Mouse (Mus musculus) heart, embryonic 13.5 days (tissue): ENCODE results near the gene Cep170b. TPM values are rescaled to one million over a fixed set of nuclear protein-coding genes. Genes with fewer than 3 reads are reported as not detected.

Experiments used
- ATAC-seq: fragments of 200-750 bp; cut with Nextera tagmentation; 2 replicates; pipeline ENCODE4 v1.8.0; 2017; ENCODE audit warnings: moderate TSS enrichment; ENCODE audit not compliant: insufficient number of reproducible peaks, low FRiP score, low TSS enrichment; ENCODE audit errors: extremely low read depth
- H3K27ac ChIP-seq: fragments of 300-500 bp; sonication (generic); replicated peaks from 2 replicates; pipeline ENCODE4 v1.5.1; 2015; ENCODE audit warnings: moderate library complexity, mild to moderate bottlenecking, inconsistent platforms
- H3K27me3 ChIP-seq: fragments of 300-500 bp; sonication (generic); replicated peaks from 2 replicates; pipeline ENCODE4 v1.6.1; 2015; ENCODE audit warnings: mild to moderate bottlenecking, inconsistent platforms
- H3K36me3 ChIP-seq: fragments of 300-500 bp; sonication (generic); 2 replicates; pipeline ENCODE4 v1.6.1; 2015; ENCODE audit warnings: mild to moderate bottlenecking, inconsistent platforms
- H3K4me1 ChIP-seq: fragments of 300-500 bp; sonication (generic); 2 replicates; pipeline ENCODE4 v1.6.1; 2015; ENCODE audit warnings: inconsistent platforms
- H3K4me2 ChIP-seq: fragments of 300-500 bp; sonication (generic); 2 replicates; pipeline ENCODE4 v1.6.1; 2015; ENCODE audit warnings: inconsistent platforms, mild to moderate bottlenecking, moderate library complexity
- H3K4me3 ChIP-seq: fragments of 300-500 bp; sonication (generic); 2 replicates; pipeline ENCODE4 v1.5.1; 2015; ENCODE audit warnings: moderate library complexity, mild to moderate bottlenecking, inconsistent platforms
- H3K9ac ChIP-seq: fragments of 300-500 bp; sonication (generic); 2 replicates; pipeline ENCODE4 v1.6.1; 2015; ENCODE audit warnings: inconsistent platforms, mild to moderate bottlenecking, moderate library complexity
- H3K9me3 ChIP-seq: fragments of 300-500 bp; sonication (generic); 2 replicates; pipeline ENCODE4 v1.6.1; 2016; ENCODE audit warnings: inconsistent platforms
- WGBS: fragments of 180-500 bp; shearing (Covaris S2); methylation state at CpG from one replicate; pipeline ENCODE4 v1.1.7; 2015; ENCODE audit warnings: mixed read lengths; 5-methylcytosine and 5-hydroxymethylcytosine counted together
- polyA plus RNA-seq: library from polyadenylated mRNA; unstranded; fragments of >200 nt; fragmentation: Nextera tagmentation; extraction: Ambion mirVana; gene quantifications from 2 replicates; pipeline ENCODE4 v1.2.1, GENCODE M21; 2015

The Cep170b gene
- polyA plus RNA-seq, 1 experiment from 2014 or later: 4.0 TPM

DNA sequence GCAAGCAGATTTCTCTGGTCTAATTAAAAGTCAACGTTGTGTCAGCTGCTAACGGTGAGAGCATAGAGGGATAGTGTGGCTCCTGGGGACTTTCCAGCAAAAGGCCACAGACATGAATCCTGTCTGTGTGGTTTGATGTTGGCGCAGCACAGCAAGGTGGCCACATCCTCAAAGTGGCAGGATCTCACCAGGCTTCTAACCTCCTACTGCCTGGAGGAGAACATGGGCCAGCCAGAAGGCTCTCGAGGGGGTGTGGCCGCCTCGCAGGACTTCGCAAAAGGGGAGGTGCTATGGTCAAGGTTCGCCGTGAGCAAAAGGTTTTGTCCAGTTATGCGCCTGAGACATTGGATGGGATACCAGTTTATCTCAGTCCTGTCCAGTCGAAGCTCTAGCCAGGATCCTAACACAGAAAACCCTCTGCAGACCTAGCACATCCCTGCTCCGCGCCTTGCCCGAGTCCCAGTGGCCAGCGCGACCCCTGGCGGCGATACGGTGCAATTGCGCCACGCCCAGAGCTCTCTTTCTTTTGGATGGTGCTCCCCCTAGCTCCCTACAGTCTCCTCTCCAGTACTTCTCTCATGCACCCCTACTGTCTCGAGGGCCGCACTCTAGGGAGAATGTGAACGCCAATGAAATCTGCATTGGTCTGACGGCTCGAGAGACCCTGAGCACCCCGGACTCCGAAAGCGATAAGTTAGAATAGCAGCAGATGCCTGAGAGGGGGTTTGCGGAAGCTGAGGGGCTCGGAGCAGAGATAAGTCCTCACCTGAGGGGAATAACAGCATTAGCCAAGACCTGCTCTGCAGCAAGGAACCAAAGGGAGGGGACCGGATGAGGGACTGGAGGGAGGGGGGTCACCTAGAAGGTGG lies 13.3 kb upstream of the Cep170b start:
- H3K9me3 ChIP-seq: no peaks in the 10 kb centered on the region
- H3K4me2 ChIP-seq: peak overlapping the region; percentile 59
- H3K27ac ChIP-seq: no peak overlapping the region
- peak overlapping the region; percentile 61 for H3K9ac ChIP-seq
- WGBS: 10% methylated on average over 32 of the region's 32 CpGs
- H3K4me1 ChIP-seq: peaks cover 15% of the 10 kb centered on the region
- ATAC-seq: no peak
- no peaks in the 10 kb centered on the region for H3K36me3 ChIP-seq
- H3K27me3 ChIP-seq: peaks cover 54% of the 10 kb centered on the region
- peak overlapping the region; percentile 31 for H3K4me3 ChIP-seq

DNA sequence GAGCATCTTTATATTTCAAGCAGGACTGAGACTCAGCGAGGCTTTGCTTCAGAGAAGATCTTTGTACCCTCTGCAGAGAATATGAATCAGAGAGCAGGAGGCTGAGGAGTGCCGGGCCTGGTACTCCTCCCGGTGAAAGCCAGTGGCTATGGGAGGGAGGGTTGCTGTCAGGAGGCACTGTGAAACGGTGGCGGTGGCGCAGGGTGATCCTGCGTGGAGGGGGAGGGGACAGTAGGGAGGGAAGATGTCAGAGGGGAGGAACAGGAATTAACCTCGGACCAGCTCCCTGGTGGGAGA lies 12.7 kb upstream of the Cep170b start:
- WGBS: 13% methylated on average over 8 of the region's 8 CpGs
- Histone ChIP-seq H3K4me3 (no peak overlapping the region), H3K9me3 (no peaks in the 10 kb centered on the region), H3K36me3 (no peaks in the 10 kb centered on the region), H3K27ac (no peak overlapping the region), H3K4me2 (peak overlapping the region; percentile 59), H3K27me3 (peaks cover 48% of the 10 kb centered on the region), H3K4me1 (peaks cover 15% of the 10 kb centered on the region), H3K9ac (peak overlapping the region; percentile 17; the same call in 1 of the 2 replicates)
- ATAC-seq: no peak

DNA sequence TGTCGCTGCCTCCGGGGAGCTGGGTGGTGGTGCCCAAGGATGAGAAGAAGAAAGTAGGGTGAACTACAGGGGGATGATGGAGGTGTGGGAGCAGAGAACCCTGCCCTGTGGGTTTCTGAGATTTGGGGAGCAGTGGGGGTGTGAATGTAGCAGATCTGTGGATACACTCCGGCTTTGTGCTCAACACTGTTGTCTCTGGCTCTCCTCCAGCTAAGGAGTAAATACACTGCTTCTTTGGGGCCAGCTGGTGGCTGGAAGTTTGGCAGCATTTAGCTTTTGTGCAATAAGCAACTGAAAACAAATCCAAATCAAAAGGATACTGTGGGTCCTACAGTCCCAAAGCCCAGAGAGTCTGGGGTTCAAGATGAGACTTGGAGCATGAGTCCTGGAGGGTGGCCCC lies 6.3 kb upstream of the Cep170b start:
- Histone ChIP-seq H3K4me1 (peaks cover 13% of the 10 kb centered on the region; the same call in 1 of the 2 replicates), H3K4me3 (no peak overlapping the region), H3K36me3 (no peaks in the 10 kb centered on the region), H3K27ac (no peak overlapping the region), H3K9ac (no peak overlapping the region), H3K9me3 (no peaks in the 10 kb centered on the region), H3K27me3 (peaks cover 7% of the 10 kb centered on the region; the same call in 1 of the 2 replicates), H3K4me2 (no peak overlapping the region)
- ATAC-seq: no peak
- 62% methylated on average over 3 of the region's 3 CpGs for WGBS

DNA sequence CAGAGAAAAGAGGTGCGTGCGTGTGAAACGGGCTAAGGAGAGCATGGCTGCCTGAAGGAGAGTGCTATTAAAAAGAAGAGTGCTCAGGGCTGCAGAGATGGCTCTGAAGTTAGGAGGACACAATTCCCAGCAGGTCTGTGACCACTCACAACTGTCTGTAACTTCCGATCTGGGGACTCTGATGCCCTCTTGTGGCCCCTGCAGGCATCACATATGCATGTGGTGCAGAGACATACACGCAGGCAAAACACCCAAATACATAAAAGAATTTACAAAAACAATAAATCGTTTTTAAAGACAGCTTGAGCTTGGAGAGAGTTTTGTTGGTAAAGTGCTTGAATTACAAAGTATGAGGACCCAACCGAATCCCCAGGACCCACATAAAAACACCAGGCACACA lies 3.1 kb upstream of the Cep170b start:
- H3K4me1 ChIP-seq: peaks cover 21% of the 10 kb centered on the region
- H3K27ac ChIP-seq: no peak overlapping the region
- H3K9me3 ChIP-seq: no peaks in the 10 kb centered on the region
- no peak overlapping the region for H3K9ac ChIP-seq
- ATAC-seq: no peak
- 29% methylated on average over 7 of the region's 7 CpGs for WGBS
- no peaks in the 10 kb centered on the region for H3K36me3 ChIP-seq
- H3K27me3 ChIP-seq: peaks cover 34% of the 10 kb centered on the region
- H3K4me3 ChIP-seq: no peak overlapping the region
- H3K4me2 ChIP-seq: no peak overlapping the region

DNA sequence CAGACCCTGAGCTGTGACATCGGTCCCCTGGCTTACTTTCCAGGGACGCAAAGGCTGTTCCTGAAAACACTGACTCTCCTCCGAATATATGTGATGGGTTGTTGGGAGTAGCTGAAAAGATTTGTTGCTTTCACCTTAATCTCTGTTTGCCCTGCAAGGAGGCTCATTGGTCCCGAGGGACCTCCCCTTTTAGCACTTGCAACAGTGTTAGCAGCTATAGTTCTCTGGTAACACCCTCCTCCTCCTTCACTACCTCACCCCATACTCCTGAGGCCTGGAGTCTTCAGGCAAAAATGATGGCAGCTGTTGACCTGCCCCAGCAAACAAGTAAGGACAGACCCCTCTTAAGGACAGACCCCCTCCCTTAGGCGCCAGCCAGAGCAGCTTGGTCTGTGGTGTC lies 1.3 kb upstream of the Cep170b start:
- no peak for ATAC-seq
- H3K27ac ChIP-seq: no peak overlapping the region
- H3K9ac ChIP-seq: no peak overlapping the region
- no peaks in the 10 kb centered on the region for H3K9me3 ChIP-seq
- WGBS: 50% methylated on average over 5 of the region's 5 CpGs
- H3K4me1 ChIP-seq: peaks cover 28% of the 10 kb centered on the region
- H3K27me3 ChIP-seq: peaks cover 47% of the 10 kb centered on the region
- H3K36me3 ChIP-seq: no peaks in the 10 kb centered on the region
- H3K4me3 ChIP-seq: no peak overlapping the region
- no peak overlapping the region for H3K4me2 ChIP-seq

DNA sequence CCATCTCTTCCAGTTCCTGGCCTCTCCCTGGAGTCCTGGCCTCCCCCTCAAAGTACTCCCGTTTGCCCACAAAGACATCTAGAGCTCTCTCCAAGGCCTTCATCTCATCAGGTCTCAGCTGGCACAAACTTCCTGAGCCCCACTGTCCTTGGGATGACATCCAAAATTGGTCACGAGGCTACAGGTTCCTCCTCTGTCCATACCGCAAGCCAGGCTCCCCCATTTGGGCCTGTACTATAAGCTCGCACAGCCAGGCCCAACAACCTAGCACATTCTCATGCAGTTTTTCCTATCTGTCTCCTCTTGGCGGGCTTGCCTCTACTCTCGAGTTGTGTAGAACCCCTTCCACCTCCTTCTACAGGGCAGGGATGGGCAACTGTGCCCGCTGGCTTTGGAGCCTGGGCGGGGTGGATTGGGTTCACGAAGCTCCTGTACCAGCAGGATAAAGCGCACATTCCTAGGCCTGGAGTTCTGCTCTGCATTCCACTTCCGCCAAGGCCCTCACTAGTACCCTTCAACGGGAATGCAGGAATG lies 702 bp downstream of the Cep170b start:
- Histone ChIP-seq H3K9me3 (no peaks in the 10 kb centered on the region), H3K27ac (peak overlapping the region; percentile 73), H3K9ac (peak overlapping the region; percentile 90), H3K36me3 (no peaks in the 10 kb centered on the region), H3K27me3 (peaks cover 47% of the 10 kb centered on the region), H3K4me2 (peak overlapping the region; percentile 98), H3K4me1 (peaks cover 24% of the 10 kb centered on the region), H3K4me3 (peak overlapping the region; percentile 82)
- ATAC-seq: no peak
- WGBS: 42% methylated on average over 12 of the region's 12 CpGs

DNA sequence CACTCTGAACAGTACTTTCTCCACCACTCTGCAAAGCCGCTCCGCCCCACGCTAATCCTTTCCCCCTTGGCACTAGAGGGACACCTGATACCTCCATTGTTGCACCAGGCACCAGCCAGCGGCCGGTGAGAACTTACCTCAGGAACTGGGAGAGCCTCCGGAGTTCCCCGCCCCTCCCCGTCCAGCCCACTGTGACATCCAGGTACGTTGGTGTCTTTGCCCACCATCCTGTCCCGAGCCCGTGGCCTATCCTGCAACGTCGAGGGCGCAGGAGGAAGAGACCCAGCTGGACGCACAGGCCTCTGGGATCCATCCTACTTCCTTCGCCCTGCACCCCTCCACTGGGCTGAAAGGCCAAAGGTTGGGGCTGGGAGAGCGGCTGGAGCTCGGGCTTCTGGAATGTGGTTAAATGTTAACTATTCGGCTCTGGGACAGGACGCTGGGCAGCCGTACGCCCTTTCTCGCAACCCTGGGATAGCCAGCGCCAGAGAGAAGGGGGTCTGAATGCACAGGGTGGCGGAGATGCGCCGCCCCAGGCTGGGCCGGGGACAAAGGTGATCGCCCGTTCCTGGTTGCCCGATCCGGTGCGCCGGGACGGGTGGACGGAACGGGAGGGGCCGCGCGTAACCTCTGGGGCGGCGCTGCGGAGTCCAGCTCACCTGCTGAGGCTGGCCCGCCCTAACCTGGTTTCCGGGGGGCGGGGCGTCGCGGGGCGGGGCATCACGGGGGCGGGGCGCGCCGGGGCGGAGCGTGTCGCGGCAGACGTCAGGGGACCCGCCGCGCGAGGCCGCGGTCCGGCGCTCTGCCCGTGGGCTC lies 1.4 kb downstream of the Cep170b start:
- ATAC-seq: 0 out of 2 replicates have a peak, but pooled peaks have one; percentile 11
- H3K4me1 ChIP-seq: peaks cover 24% of the 10 kb centered on the region
- WGBS: 3% methylated on average over 62 of the region's 69 CpGs
- H3K4me2 ChIP-seq: peak overlapping the region; percentile 98
- peak overlapping the region; percentile 73 for H3K27ac ChIP-seq
- no peaks in the 10 kb centered on the region for H3K36me3 ChIP-seq
- no peaks in the 10 kb centered on the region for H3K9me3 ChIP-seq
- H3K4me3 ChIP-seq: peak overlapping the region; percentile 82
- H3K9ac ChIP-seq: peak overlapping the region; percentile 90
- H3K27me3 ChIP-seq: peaks cover 47% of the 10 kb centered on the region

DNA sequence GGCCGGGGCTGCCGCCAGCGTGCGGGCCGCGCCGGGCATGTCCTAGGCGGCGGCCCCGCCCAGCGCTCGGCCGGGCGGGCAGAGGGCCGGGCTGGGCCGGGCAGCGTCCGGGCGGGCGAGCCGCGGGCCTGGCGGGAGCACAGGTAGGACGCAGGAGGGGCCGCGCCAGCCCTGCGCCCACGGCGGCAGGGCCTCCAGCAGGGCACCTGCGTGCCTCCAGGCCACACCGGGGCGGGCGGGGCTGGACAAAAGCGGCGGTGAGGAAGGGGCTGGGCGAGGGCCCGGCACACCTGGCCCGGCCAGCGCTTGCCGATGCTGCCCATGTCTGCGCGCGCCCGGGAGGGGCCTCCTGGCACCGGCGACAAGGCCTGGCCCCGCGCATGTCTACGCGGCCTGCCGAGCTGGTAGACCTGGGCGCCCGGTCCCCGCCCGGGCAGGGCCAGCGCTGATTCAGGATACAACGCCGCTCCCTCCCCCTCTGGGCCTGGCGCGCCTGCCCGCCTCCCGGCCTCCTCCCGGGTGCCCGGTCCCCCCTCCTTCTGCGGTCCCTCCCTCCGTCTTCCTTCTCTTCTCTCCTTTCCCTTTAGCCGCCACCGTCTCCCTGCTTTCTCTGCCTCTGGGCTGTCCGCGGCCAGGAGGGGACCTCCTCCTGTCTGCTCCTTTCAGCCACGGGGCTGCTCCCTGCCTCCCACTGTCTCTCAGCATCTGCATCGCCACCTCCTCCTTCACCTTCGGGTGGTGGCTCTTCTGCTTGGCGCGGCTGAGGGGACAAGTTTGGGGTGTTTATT lies 2.2 kb downstream of the Cep170b start:
- Histone ChIP-seq H3K36me3 (no peaks in the 10 kb centered on the region), H3K4me2 (peak overlapping the region; percentile 98), H3K4me1 (peaks cover 24% of the 10 kb centered on the region), H3K27me3 (peaks cover 50% of the 10 kb centered on the region), H3K9me3 (no peaks in the 10 kb centered on the region), H3K4me3 (peak overlapping the region; percentile 82), H3K27ac (no peak overlapping the region; the same call in 1 of the 2 replicates), H3K9ac (peak overlapping the region; percentile 90)
- WGBS: under 1% methylated on average over 71 of the region's 75 CpGs
- ATAC-seq: peak; percentile 10; the same call in 1 of the 2 replicates

DNA sequence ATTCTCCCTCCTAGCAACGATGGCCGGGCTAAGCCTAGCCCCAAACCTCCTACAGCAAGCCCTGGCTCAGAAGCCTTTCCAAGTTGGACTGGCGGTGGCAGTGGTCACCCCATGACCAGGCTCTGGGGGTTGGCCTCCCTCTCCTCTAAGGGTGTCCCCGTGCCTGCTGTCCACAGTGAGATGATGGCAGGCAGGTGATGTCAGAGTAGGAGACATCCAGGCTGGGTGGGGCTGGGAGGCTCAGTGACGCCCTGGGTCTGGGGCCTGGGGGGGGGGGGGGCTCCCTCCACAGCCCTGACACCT lies 2.7 kb downstream of the Cep170b start:
- H3K4me1 ChIP-seq: peaks cover 24% of the 10 kb centered on the region
- no peaks in the 10 kb centered on the region for H3K9me3 ChIP-seq
- H3K4me3 ChIP-seq: peak overlapping the region; percentile 82
- H3K27ac ChIP-seq: no peak overlapping the region
- 20% methylated on average over 5 of the region's 5 CpGs for WGBS
- H3K9ac ChIP-seq: peak overlapping the region; percentile 90
- H3K36me3 ChIP-seq: no peaks in the 10 kb centered on the region
- H3K4me2 ChIP-seq: peak overlapping the region; percentile 98
- H3K27me3 ChIP-seq: peaks cover 50% of the 10 kb centered on the region
- no peak for ATAC-seq

DNA sequence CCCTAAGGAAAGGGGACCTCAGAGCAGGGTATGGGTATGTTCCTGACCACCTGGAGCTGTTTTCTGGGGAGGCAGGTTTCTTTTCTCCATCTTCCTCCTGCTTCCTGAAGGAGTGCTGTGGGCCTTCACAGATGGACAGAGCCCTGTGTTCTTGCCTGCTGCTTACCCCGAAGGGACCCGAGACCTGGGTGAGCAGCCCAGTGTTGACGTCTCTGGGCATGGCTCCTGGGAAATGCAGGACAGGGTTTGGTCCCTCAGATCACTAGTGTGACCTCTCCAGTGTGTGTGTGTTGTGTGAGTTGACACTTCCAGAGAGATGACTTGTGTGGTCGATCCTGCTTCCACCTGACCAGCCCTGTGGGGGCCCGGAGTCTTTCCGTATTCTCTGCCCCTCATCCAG lies 3.2 kb downstream of the Cep170b start:
- peaks cover 50% of the 10 kb centered on the region for H3K27me3 ChIP-seq
- H3K4me2 ChIP-seq: peak overlapping the region; percentile 98
- H3K4me3 ChIP-seq: peak overlapping the region; percentile 82
- H3K36me3 ChIP-seq: no peaks in the 10 kb centered on the region; the same call in 1 of the 2 replicates
- H3K27ac ChIP-seq: no peak overlapping the region
- H3K4me1 ChIP-seq: peaks cover 24% of the 10 kb centered on the region
- WGBS: 88% methylated on average over 6 of the region's 6 CpGs
- H3K9me3 ChIP-seq: no peaks in the 10 kb centered on the region
- peak overlapping the region; percentile 90 for H3K9ac ChIP-seq
- ATAC-seq: no peak
